Mouse (Mus musculus): ENCODE measurements around the gene Npas2.

Npas2 gene

GRCm38 (mm10) chr1:39410085-39410821 lies 216.7 kb downstream of the Npas2 start:
- peak; percentile 21 for DNase-seq (ENCODE audit: low read depth, low spot score)

All from brain, adult 2 months (tissue).